Mouse (Mus musculus): ENCODE results near the gene Auts2. TPM values are rescaled to one million over a fixed set of nuclear protein-coding genes. Genes with fewer than 3 reads are reported as not detected.

Auts2 gene
- polyA plus RNA-seq, 1 experiment = 8.7 TPM

DNA sequence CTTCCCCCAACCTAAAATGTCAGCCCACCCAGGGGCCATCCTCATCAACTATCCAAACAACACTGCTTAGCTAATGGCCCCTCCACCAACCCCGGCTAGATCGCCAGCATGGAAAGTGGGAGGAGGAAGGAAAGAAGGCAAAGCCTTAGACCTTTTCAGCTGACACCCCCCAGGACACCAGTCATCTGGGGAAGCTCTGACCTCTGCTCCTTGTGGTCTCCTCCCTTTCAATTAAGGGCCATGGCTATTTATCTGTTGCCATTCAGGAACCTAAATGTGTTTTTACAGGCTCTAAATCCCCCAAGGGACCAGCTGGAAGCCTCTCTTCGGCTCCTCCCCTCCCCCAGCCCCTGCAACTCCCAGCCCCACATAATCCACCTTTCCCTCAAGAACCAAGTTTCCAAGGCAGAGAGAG is 42.3 kb downstream of the Auts2 start:
- no peak for DNase-seq (ENCODE audit: low read depth)

DNA sequence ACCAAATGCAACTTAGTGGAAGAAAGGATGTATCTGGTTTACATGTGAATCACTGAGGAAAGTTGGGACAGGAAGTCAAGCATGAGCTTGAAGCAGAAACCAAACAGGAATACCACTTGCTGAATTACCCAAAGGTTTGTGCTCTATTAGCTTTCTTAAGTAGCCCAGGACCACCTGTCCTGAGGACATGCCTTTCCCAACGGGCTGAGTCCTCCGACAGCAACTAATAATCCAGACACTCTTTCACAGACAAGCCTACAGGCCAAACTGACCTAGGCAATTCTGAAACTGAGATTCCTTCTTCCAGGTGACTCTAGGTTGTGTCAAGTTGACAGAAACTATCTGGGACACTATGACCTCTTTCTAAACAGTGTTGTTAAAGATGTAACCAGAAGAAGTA is 44.2 kb downstream of the Auts2 start:
- no peak for DNase-seq (ENCODE audit: low read depth)

DNA sequence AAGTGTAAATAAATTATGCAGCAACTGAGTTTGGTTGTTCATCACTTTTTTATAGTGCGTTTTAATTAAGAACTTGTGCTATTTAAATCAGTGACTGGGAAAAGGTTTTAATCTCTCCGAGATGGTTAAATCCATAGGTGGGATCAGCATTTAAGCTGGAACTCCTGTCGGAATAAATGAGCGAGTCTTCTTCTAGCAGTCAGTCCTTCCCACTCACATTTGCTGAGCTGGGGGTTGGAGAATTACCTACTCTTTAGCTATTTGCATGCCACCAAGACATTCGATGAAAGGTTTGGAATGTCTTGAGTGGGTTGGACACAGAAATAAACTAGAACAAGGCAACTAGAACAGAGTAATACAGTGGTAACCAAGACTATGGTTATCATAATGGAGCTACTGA is 45.1 kb downstream of the Auts2 start:
- no peak for DNase-seq (ENCODE audit: low read depth)

DNA sequence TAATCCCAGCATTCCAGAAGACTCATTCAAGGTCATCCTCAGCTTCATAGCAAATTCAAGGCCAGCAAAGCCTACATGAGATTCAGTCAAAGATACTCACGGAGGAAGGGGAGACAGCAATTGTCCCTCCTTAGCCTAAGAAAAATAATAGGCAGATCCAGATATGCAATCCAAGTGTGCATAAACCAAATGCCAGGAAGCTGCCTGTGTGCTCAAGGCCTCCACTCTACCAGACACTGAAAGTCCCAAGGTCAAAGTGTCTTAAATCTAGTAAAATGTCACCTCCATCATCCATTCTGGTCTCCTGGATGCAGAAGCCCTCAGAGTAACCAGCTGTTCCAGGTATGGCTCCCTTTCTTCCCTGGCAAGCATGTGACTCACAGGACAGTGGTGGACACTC is 50.4 kb downstream of the Auts2 start:
- no peak for DNase-seq (ENCODE audit: low read depth)

DNA sequence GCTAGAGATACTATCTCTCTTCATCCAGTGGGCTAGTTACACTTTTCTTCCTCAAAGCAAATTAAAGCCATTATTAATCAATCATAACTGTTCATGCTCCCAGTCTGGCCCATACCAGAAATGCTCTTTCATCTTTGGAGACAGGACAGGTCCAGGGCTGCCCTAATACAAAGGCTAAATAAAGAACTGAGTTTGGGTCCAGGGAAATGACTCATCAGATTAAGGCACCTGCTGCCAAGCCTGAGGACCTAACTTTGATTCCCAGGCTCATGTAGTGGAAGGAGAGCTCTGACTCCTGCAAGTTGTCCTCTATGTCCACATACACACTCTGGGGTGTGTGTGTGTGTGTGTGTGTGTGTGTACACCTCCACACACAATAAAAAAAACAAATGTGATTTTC is 51.1 kb downstream of the Auts2 start:
- peak; percentile 38 for DNase-seq (ENCODE audit: low read depth)

DNA sequence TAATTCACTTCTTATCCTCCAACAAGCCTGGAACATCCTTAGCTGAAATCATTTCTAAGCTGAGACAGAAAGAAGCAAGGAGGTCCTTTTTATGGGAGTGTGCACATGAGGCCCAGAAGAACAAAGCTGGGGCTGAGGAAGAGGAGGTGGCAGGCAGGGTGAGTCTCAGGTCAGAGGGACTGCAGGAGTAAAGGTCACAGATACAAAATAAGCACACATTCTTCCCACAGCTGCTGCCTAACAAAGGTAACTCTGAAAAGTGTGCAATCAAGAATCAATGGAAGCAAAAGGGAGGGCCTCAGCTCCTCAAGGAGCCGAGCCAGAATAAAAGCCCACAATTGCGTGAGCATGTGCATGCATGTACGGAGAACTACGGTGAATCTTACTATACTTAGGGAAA is 51.6 kb downstream of the Auts2 start:
- DNase-seq (ENCODE audit: low read depth) = no peak

DNA sequence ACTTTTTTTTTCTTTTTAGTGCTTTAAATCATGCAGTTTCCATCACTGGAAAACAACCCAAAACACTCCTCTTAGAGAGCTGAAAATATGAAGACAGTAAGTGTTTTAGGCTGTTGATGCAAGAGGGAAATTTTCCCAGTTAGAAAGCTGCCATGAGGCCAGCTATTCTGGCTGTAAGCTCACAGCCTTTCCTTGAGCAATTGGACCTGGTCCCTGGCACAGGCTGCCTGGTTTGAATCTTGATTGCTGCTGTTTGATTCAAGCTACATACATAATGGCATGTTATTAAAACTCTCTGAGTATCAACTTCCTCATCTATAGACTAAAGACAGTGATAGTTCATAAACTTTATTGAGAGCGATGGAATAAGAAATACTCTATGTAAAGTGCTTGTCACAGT is 52.8 kb downstream of the Auts2 start:
- no peak for DNase-seq (ENCODE audit: low read depth)

DNA sequence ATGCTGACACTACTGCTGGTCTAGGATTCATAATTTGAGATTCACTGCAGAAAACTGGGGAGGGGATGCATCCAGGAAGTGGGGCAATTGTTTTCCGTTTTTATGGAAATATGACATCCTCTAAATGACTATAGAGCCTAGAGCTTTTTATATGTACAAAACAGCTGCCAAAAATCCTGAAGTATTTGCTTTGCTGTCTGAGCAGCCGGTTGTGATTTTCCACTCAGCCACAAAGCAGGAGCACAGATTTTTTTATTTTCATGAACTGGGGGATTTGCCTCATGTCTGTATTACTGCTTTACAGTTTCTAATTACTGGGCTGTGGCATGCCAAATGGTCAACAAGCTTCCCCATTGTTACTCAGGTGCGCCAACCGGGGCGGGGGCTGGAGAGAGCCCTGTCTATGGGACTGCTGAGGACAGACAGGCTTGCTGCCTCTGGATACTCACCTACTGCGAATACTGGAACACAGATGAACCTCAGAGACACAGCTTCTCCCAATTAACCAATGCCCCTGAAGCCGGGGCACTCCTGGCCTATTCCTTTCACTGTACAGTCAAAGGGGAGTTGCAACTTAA is 53.3 kb downstream of the Auts2 start:
- DNase-seq (ENCODE audit: low read depth) = no peak

DNA sequence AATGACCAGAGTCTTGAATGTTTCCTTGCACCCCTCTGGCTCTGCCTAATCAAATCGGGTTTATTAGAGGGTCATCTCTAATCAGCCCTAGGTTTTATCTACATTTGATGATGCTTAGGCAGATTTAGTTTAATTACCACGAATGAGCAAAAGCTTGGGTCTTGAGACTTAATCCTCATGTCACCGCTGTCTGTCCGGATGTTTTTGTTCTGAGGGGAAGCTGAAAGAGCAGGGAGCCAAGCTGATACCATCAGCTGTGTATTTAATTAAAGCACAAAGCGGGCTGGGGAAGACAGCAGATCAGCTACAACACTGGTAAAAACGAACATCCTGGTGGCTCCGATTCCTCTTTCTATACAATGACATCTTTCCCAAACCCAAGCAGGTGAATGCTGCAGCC is 56.3 kb downstream of the Auts2 start:
- DNase-seq (ENCODE audit: low read depth) = no peak

DNA sequence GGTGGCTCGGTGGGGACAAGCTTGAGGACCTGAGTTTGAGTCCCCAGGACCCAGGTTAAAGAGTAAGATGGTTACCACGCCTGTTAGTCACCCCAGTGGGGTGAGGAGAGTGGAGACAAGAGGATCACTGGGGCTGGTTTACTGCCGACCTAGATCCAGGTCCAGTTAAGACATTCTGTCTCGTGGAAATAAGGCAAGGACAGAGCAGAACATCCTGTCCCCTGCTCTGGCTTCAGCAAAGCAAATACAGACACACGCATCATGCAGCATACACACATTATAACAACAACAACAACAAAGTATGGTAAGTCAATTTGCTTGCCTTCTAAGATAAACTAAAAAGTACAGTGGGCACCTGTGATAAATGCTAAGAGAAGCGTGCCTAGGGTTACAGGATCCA is 57.1 kb downstream of the Auts2 start:
- no peak for DNase-seq (ENCODE audit: low read depth)

DNA sequence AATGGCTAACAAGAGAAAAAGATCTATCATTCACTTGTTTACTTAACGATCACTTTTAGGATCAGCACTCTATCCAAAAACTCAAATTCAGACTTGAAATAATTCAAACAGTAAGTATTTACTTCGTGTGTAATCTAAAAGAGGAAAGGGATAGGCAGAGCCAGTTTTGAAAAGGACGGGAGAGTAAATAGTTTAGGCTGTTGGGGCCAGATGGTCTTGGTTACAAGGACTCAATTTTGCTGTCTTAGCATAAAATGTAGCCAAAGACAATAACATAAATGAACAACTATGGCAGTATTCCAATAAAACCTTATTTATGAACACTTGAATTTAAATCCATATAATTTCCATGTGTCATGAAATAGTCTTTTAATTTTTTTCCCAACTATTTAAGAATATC is 57.7 kb downstream of the Auts2 start:
- DNase-seq (ENCODE audit: low read depth) = no peak

DNA sequence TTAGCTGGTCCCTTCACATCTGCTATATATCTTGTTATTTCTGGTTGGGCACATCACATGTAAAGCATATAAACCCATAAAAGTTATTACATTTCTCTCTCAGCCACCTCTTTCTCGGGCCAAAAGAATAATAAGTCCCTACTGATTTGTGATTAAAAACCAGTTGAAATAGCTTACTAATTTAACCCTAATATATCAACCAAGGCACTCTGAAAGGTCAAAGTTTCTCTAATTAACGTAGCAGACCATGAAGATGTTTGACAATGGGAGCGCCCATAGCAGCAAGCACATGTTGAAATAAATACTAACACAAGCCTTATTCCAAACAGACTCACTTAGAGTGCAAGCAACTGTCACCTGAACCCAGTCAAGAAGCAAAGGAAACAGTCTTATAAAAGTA is 61.7 kb downstream of the Auts2 start:
- DNase-seq (ENCODE audit: low read depth) = no peak

DNA sequence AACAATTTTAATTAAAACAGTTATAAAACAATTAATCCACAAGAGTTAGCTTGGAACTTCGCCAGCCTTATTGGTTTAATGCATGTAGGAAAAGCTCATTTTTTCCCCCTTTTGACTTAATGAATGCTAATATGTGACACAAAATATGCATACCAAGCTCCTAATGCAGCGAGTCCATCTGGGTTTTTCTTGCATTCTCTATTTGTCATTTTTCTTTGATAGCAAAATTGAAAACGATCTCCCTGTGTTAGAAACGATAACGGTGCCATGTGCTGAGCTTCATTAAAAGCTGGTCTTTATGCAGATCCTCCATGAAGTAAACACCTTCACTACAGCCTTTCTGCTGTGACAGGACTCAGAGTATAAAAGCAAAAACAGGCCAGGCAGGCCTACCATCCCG is 62.7 kb downstream of the Auts2 start:
- DNase-seq (ENCODE audit: low read depth) = no peak

DNA sequence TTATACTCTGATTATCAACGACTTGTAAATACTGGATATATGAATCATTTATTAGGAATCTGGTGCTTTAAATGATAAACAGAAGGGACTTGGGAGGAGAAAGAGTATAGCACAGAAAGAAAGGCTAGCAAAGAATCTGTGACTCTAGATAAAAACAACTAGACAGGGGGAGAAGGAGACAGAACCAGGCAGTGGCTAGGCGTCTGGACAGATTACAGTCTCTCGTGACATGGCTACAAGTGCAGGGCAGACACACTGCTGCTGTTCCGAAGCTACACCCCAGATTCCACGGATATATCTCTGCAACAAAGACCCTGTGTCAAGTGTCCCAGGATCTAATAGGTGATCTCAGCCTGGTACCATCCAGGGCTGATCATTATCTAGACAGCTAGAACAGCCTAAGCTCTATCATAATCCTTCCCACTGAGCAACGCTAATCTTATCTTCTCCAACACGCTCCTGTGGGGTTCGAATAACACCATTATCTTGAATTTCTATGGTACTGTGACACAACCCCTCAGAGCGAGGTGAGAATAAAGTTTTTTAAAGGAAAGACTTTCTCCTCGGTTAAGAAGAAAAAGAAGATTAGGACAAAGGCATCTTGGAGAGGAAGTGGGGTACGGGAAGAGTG is 63.8 kb downstream of the Auts2 start:
- DNase-seq (ENCODE audit: low read depth) = no peak

DNA sequence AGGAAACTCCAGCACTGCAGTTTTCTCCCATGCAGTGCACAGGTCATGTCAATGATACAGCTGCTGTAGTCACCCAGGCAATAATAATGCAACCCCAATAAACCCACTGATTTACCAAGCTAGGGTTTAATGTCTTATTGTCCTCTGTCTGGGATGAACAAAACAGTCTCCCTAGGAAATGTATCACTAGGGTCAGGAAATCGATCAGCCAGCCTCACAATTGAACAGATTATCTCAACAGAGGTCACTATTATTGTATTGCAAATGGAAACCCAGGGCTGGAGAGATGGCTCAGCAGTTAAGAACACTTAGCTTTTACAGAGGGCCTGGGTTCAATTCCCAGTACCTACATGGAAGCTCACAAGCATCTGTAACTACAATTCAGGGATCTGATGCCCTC is 65.6 kb downstream of the Auts2 start:
- DNase-seq (ENCODE audit: low read depth) = no peak

DNA sequence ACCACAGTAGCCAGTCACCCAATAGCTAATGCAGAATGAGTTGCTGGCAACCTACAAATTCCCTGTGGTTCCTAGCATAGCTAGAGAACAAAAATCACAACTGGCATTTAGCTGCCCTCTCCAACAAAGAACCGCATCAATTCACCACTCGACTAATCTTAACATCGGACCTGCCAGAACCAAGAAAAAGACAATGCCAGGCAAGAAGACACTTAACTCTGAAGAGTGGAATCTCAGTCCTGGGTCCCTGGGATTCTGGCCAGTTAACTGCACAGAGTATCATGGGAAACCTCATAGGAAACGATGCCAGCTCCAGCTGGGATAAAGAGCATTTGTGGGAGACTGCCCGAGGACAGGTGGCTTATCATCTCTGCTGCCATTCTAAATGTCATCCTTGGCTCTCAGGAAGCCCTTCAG is 70.2 kb downstream of the Auts2 start:
- DNase-seq (ENCODE audit: low read depth) = no peak

DNA sequence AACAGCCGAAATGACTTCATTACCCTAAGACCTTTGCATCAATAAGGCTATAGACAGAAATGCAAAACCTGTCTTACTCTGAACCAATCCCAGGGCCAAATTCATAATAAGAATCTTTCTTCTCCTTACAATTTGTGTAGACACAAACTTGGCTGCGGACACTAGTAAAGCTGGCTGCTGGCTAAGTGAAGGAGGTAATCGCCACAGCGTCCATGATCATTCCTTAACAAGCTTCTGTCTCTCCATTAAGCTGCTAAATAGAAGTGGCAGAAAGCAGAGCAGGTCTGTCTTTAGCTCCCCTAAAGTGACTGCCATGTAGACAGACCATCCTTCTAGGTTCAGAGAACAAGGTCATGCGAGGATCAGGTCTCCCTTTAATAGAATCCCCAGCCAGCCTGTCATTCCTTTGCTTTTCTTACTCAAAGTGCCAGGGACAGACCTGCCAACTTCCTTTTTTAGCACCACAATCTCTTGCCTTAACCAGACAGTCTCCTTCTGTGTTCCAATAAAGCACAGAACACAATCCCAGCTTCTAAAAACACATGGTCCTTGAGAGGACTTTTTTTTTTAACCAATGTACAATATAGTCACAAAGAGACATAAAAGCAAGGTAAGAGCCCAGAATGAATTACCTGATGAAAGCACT is 70.8 kb downstream of the Auts2 start:
- DNase-seq (ENCODE audit: low read depth) = no peak

DNA sequence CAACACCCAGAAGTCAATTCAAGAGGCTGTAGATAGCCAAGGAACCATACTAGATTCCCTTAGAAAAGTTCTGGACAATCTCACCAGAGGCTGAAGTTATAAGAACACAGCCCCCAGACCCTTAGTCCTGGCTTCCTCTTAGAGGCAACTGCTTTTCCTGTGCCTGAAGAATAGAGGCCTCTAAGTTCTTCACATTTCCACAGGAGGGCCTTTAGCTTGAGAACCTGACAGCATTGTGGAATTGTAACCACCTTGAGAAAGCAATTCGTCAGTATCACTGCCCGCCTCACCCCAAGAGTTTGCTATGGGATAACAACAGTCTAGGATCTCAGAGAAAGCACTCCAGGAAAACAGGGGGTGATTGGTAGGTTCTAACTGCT is 75.8 kb downstream of the Auts2 start:
- DNase-seq (ENCODE audit: low read depth) = no peak

DNA sequence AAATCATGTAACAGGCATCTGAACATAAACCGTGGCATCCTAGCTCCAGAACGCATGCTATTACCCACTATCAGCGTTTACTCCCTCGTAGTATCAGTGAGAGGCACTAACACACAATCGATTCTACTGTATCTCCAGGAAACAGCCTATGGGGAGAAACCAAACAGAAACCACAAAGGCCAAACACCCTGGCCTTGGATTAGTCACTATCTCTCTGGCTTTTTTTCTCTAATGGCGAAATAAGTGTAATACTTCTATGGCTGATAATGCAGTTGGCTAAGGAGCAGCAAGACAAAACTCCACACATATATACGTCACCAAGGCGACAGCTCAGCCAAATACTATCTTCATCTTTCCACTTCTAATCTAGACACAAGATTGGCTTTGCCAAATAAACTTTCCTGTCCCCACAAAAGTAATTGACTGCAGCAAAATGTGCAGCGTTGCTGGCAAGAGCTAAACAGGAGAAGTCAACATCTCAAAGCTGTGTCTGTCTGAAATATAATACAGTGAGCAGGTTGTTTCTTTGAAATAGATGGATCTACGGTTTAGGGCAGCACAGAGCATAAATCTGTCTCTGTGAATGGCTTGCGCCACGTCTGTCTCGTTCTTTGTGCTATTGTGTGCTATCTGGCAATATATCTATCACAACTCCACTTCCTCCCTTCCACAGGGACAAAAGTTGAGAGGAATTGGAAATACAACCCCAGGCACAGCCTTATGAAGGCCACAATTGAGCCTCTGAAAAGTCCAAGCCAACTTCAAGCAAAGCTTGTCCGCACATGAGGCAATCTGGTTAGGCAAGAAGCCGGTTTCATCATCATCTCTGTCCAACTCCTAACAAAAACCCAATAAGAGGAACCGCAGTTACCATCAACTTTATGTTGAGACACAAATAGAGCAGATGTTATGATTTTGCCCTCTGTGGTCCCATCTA is 76.4 kb downstream of the Auts2 start:
- peak; percentile 99 for DNase-seq (ENCODE audit: low read depth)

DNA sequence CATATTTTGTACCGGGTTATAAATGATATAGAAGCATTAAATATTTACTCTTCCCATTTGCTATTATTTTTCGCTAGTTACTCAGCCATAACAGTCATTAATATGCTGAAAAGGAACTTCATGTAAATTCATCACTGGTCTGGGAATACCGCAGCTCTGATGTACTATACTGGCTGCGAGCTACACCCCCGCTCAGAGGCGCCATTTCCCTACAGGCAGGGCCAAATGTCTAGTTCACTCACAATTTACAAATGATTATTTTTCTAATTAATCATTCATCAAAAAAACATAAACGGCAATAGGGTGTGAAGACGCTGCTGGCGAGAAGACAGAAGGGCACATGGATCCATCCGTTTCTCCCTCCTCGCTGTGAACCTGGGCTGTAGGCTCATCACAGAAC is 80.6 kb downstream of the Auts2 start:
- DNase-seq (ENCODE audit: low read depth) = no peak

DNA sequence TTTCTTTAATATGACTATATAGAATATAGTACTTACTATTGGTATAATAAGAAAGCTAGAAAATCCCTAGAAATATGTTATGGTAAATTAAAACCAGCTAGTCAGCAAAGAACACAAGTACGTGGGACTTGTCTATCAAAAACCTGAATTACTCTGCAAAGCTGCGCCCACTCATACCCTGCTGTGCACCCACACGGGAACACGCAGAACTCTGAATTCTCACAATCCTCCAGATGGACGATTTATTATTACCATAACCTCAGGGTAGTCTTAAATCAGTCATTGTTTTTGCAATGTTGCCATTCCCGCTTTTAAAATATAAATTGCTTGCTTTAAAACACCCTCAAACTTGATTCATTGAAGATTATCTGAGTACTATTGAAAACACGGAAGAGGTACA is 84.6 kb downstream of the Auts2 start:
- DNase-seq (ENCODE audit: low read depth) = no peak

DNA sequence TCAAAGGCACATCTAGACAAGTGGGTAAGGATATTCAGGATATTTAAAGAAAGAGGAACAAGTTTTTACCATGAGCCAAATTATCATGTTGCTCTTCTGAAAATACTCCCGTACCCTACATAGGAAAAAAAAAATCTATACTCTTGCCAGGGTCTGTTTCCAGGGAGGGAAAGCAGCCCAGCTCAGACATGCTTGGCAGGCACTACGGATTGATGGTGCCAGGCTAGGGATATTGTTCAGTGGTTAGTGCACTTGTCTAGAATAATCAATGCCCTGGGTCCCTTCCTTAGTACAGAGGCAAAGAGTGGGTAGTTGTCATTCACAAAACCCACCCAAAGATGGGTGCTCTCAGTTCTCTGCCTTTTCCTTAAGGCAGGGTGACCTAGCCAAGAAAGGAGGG is 90.8 kb downstream of the Auts2 start:
- no peak for DNase-seq (ENCODE audit: low read depth)

DNA sequence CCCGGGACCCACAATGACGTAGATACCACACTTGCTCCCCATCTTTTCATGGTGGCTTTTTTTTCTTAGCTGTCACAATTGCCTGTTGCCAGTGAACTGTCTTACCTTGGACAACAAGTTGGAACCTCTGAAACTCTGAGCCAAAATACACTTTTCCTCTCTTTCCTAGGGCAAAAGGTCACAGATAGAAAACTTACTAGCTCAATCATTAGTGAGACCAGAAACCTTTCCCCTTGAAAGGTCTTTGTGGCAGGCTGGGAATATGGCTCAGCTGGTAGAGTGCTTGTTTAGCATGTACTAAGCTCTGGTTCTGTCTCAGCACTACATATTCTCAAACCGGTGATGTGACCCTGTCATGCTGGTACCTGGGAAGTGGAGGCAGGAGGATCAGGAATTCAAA is 93.1 kb downstream of the Auts2 start:
- no peak for DNase-seq (ENCODE audit: low read depth)
